Mouse (Mus musculus): ENCODE results near the gene Plcg2. TPM values are rescaled to one million over a fixed set of nuclear protein-coding genes. Genes with fewer than 3 reads are reported as not detected.

Gene Plcg2
- polyA plus RNA-seq, 1 experiment, result 12.5 TPM

DNA sequence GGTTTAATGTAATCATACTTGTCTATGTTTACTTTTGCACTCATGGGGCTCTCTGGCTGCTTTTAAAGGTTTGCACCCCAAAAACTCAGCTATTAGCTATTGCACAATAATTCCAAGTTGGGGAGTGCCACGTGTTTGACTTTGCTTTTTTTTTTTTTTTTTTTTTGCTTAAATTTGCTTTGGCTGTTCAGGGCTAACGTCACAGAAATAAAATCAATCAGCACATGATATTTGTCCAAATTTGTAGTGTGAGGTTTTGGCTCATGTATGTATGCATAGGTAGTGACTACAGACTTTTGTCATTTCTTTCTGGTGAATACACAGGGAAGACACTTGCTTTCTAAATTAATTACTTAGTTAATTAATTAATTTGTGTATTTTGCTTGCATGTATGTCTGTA is 96.9 kb downstream of the Plcg2 start:
- DNase-seq, result no peak
- 78% methylated on average over 2 of the region's 2 CpGs for WGBS
- TF ChIP-seq CTCF (conservative IDR thresholded peaks at IDR 0.05; ENCODE audit: insufficient read depth, insufficient read length, low read depth, low read length), result no peak
- no peak for TF ChIP-seq POLR2A (IDR thresholded peaks at IDR 0.05; ENCODE audit: low read depth, low read length)
- Histone ChIP-seq H3K36me3 (ENCODE audit: control insufficient read depth, insufficient read depth, low read length) (no peaks in the 10 kb centered on the region), H3K27ac (ENCODE audit: insufficient read depth, low read depth, low read length) (no peak overlapping the region), H3K27me3 (replicated peaks; ENCODE audit: control insufficient read depth, insufficient read depth, low read length) (no peaks in the 10 kb centered on the region), H3K4me3 (ENCODE audit: insufficient read depth, low read depth, low read length) (no peak overlapping the region), H3K4me1 (ENCODE audit: control insufficient read depth, insufficient read depth, low read length) (no peaks in the 10 kb centered on the region)

DNA sequence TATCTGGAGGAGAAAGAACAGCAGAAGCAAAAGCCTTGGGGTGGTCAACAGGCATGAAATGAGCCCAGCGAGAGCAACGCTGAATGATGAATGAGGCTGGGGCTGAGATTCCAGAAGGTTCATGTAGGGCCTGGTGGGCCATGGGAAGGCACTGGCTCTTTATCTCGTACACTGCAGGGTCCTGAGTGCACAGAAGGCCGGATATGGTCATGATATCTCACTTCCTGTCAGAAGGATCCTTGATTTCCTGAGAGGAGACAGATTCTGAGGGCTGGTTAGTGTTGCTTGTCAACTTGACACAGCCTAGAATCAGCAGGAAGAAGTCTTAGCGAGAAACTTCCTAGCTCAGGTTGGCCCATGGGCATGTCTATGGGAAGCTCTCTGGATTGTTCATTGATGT is 98.7 kb downstream of the Plcg2 start:
- no peaks in the 10 kb centered on the region for H3K36me3 ChIP-seq (ENCODE audit: control insufficient read depth, insufficient read depth, low read length)
- no peak overlapping the region for H3K4me3 ChIP-seq (ENCODE audit: insufficient read depth, low read depth, low read length)
- DNase-seq, result no peak
- 78% methylated on average over 5 of the region's 5 CpGs for WGBS
- no peaks in the 10 kb centered on the region for H3K4me1 ChIP-seq (ENCODE audit: control insufficient read depth, insufficient read depth, low read length)
- no peaks in the 10 kb centered on the region for H3K27me3 ChIP-seq (replicated peaks; ENCODE audit: control insufficient read depth, insufficient read depth, low read length)
- TF ChIP-seq CTCF (conservative IDR thresholded peaks at IDR 0.05; ENCODE audit: insufficient read depth, insufficient read length, low read depth, low read length) (no peak), POLR2A (IDR thresholded peaks at IDR 0.05; ENCODE audit: low read depth, low read length) (no peak)
- no peak overlapping the region for H3K27ac ChIP-seq (ENCODE audit: insufficient read depth, low read depth, low read length)

DNA sequence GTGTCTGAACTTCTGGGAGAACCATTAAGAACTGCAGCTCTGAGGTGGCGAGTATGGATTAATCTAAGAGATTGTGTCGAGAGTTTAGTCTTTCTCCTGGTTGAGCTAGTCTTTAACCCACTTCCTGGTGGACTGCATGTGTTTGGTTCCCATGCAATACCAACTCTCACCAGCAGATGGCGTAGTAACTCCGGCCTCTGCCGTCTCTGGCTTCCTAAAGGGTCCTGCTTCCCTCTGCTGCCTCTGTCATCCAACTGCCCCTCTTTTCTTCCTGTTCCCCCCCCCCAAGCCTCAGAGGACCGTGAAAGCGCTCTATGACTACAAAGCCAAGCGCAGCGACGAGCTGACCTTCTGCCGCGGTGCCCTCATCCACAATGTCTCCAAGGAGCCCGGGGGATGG is 102.7 kb downstream of the Plcg2 start:
- Histone ChIP-seq H3K4me3 (ENCODE audit: insufficient read depth, low read depth, low read length) (no peak overlapping the region), H3K36me3 (ENCODE audit: control insufficient read depth, insufficient read depth, low read length) (no peaks in the 10 kb centered on the region), H3K4me1 (ENCODE audit: control insufficient read depth, insufficient read depth, low read length) (no peaks in the 10 kb centered on the region), H3K27ac (ENCODE audit: insufficient read depth, low read depth, low read length) (no peak overlapping the region), H3K27me3 (replicated peaks; ENCODE audit: control insufficient read depth, insufficient read depth, low read length) (no peaks in the 10 kb centered on the region)
- 80% methylated on average over 13 of the region's 13 CpGs for WGBS
- no peak for DNase-seq
- TF ChIP-seq POLR2A (IDR thresholded peaks at IDR 0.05; ENCODE audit: low read depth, low read length) (no peak), CTCF (conservative IDR thresholded peaks at IDR 0.05; ENCODE audit: insufficient read depth, insufficient read length, low read depth, low read length) (peak; percentile 58)

DNA sequence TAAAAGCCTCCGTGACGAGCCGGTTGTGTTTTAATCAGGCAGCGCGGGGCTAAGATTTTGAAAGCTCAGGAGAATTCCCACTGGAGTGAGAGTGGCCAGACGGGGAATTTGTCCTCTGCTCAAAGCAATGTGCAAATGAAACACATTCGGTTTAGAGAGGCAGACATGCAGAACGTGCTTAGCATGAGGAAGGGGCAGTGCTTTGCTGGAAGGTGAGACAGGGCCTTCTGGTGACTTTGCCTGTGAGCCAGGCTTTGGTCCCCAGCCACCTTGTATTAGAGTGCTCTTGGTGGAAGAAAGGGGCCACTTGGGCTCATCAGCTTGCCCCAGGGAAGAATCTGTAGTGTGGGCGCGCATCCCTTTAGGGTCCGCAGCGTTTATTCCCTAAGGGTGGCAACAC is 106.0 kb downstream of the Plcg2 start:
- TF ChIP-seq CTCF (conservative IDR thresholded peaks at IDR 0.05; ENCODE audit: insufficient read depth, insufficient read length, low read depth, low read length), result no peak
- no peak for TF ChIP-seq POLR2A (IDR thresholded peaks at IDR 0.05; ENCODE audit: low read depth, low read length)
- Histone ChIP-seq H3K36me3 (ENCODE audit: control insufficient read depth, insufficient read depth, low read length) (no peaks in the 10 kb centered on the region), H3K4me3 (ENCODE audit: insufficient read depth, low read depth, low read length) (no peak overlapping the region), H3K4me1 (ENCODE audit: control insufficient read depth, insufficient read depth, low read length) (no peaks in the 10 kb centered on the region), H3K27ac (ENCODE audit: insufficient read depth, low read depth, low read length) (no peak overlapping the region), H3K27me3 (replicated peaks; ENCODE audit: control insufficient read depth, insufficient read depth, low read length) (no peaks in the 10 kb centered on the region)
- no peak for DNase-seq
- 81% methylated on average over 12 of the region's 12 CpGs for WGBS

DNA sequence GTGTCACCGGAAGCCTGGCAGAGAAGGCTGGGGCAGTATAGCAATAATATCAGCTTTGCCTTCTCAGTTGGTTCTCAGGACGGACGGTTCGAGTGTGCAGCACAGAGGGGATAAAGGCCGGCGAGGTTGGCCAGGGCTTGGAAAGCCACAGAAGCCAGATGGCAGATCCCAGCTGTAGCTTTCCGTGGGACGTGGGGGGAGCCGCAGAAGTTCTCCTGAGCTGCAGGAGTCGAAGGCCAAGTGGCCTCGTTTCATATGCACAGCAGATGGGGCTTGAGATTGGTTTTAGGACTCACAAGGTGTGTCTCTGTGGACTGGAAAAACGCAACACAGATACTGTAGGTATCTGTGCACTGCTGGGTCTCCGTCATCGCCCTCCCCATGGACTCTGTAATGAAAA is 106.6 kb downstream of the Plcg2 start:
- no peak for DNase-seq

DNA sequence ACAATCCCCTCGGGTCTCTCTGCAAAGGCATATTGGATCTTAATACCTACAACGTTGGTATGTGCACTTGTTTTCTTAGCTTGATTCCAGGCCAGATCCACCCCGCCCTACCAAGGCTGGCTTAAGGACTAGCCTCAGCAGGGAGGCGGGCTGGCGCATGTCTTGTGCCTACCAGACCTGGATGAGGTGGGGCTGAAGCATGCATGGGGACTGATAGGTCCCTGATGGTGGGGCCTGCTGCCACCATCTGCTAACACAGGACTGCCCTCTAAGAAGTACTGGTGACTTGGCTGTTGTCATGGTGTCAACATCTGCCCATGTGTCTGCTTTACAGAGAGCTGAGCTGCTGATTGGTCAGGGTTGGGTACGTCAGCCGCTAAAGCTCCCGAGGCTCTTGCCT is 107.1 kb downstream of the Plcg2 start:
- 87% methylated on average over 8 of the region's 8 CpGs for WGBS
- TF ChIP-seq CTCF (conservative IDR thresholded peaks at IDR 0.05; ENCODE audit: insufficient read depth, insufficient read length, low read depth, low read length) (no peak), POLR2A (IDR thresholded peaks at IDR 0.05; ENCODE audit: low read depth, low read length) (no peak)

More for the DNA sequence above, 106.6 kb downstream of the Plcg2 start:
- Histone ChIP-seq H3K4me3 (ENCODE audit: insufficient read depth, low read depth, low read length) (no peak overlapping the region), H3K4me1 (ENCODE audit: control insufficient read depth, insufficient read depth, low read length) (no peaks in the 10 kb centered on the region), H3K27ac (ENCODE audit: insufficient read depth, low read depth, low read length) (no peak overlapping the region), H3K36me3 (ENCODE audit: control insufficient read depth, insufficient read depth, low read length) (no peaks in the 10 kb centered on the region), H3K27me3 (replicated peaks; ENCODE audit: control insufficient read depth, insufficient read depth, low read length) (no peaks in the 10 kb centered on the region)
- WGBS, result 87% methylated on average over 14 of the region's 14 CpGs
- TF ChIP-seq POLR2A (IDR thresholded peaks at IDR 0.05; ENCODE audit: low read depth, low read length), result no peak
- TF ChIP-seq CTCF (conservative IDR thresholded peaks at IDR 0.05; ENCODE audit: insufficient read depth, insufficient read length, low read depth, low read length), result no peak

DNA sequence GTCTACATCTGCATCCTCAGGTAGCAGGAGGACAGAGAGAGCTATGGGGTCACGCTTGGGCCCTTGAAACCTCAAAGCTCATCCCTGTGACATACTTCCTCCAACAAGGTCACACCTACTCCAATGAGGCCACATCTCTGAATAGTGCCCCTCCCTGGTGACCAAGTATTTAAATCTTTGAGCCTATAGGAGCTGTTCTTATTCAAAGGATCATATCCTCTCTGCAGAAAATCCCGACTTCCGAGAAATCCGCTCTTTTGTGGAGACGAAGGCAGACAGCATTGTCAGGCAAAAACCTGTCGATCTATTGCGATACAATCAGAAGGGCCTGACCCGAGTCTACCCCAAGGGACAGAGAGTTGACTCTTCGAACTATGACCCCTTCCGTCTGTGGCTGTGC is 112.4 kb downstream of the Plcg2 start:
- Histone ChIP-seq H3K4me3 (ENCODE audit: insufficient read depth, low read depth, low read length) (no peak overlapping the region), H3K27ac (ENCODE audit: insufficient read depth, low read depth, low read length) (no peak overlapping the region), H3K4me1 (ENCODE audit: control insufficient read depth, insufficient read depth, low read length) (no peaks in the 10 kb centered on the region), H3K27me3 (replicated peaks; ENCODE audit: control insufficient read depth, insufficient read depth, low read length) (no peaks in the 10 kb centered on the region), H3K36me3 (ENCODE audit: control insufficient read depth, insufficient read depth, low read length) (no peaks in the 10 kb centered on the region)
- no peak for TF ChIP-seq POLR2A (IDR thresholded peaks at IDR 0.05; ENCODE audit: low read depth, low read length)
- no peak for TF ChIP-seq CTCF (conservative IDR thresholded peaks at IDR 0.05; ENCODE audit: insufficient read depth, insufficient read length, low read depth, low read length)
- no peak for DNase-seq
- 96% methylated on average over 10 of the region's 10 CpGs for WGBS

More for the DNA sequence above, 107.1 kb downstream of the Plcg2 start:
- H3K4me3 ChIP-seq (ENCODE audit: insufficient read depth, low read depth, low read length), result no peak overlapping the region
- DNase-seq, result no peak
- no peaks in the 10 kb centered on the region for H3K27me3 ChIP-seq (replicated peaks; ENCODE audit: control insufficient read depth, insufficient read depth, low read length)
- H3K27ac ChIP-seq (ENCODE audit: insufficient read depth, low read depth, low read length), result no peak overlapping the region
- H3K36me3 ChIP-seq (ENCODE audit: control insufficient read depth, insufficient read depth, low read length), result no peaks in the 10 kb centered on the region
- H3K4me1 ChIP-seq (ENCODE audit: control insufficient read depth, insufficient read depth, low read length), result no peaks in the 10 kb centered on the region

DNA sequence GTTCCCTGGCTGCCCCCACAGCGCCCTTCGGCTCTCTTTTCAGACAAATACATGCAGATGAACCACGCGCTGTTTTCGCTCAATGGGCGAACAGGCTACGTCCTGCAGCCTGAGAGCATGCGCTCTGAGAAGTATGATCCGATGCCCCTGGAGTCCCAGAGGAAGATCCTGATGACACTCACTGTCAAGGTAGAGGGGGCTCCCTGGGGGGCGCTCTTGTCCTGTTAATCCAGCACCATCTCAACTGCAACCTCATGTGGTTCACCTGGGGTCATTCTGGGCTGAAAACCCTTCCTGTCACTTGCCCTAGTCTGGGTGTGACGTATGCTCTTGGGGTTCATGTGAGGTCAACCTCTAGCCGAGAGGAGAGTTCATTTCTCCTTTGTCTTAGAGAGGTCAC is 114.8 kb downstream of the Plcg2 start:
- H3K4me1 ChIP-seq (ENCODE audit: control insufficient read depth, insufficient read depth, low read length), result no peaks in the 10 kb centered on the region
- H3K4me3 ChIP-seq (ENCODE audit: insufficient read depth, low read depth, low read length), result no peak overlapping the region
- 85% methylated on average over 12 of the region's 12 CpGs for WGBS
- no peak for DNase-seq
- H3K27me3 ChIP-seq (replicated peaks; ENCODE audit: control insufficient read depth, insufficient read depth, low read length), result no peaks in the 10 kb centered on the region
- TF ChIP-seq POLR2A (IDR thresholded peaks at IDR 0.05; ENCODE audit: low read depth, low read length), result no peak
- TF ChIP-seq CTCF (conservative IDR thresholded peaks at IDR 0.05; ENCODE audit: insufficient read depth, insufficient read length, low read depth, low read length), result no peak
- H3K36me3 ChIP-seq (ENCODE audit: control insufficient read depth, insufficient read depth, low read length), result no peaks in the 10 kb centered on the region
- H3K27ac ChIP-seq (ENCODE audit: insufficient read depth, low read depth, low read length), result no peak overlapping the region

All from kidney, adult 2 months (tissue).